Mouse (Mus musculus) cerebellum, adult 11 months (tissue): ENCODE data around the gene Slc8a2.

Experiments used
- DNase-seq: peaks from one replicate; pipeline ENCODE4 v3.0.0; 2022

Gene Slc8a2

GRCm38 (mm10) chr7:16173146-16173545 is 43.5 kb downstream of the Slc8a2 start:
- DNase-seq = no peak

- DNase-seq = peak; percentile 55
Observed at GRCm38 (mm10) chr7:16174597-16175541, 45.2 kb downstream of the Slc8a2 start, which contains the start of gene Meis3. Meis3 (plus strand) TSS chr7:16175090.

GRCm38 (mm10) chr7:16175542-16175931 is 45.9 kb downstream of the Slc8a2 start:
- no peak for DNase-seq

- DNase-seq = no peak
Observed at GRCm38 (mm10) chr7:16178114-16178513, 48.5 kb downstream of the Slc8a2 start.

GRCm38 (mm10) chr7:16183663-16184062 is 54.0 kb downstream of the Slc8a2 start:
- no peak for DNase-seq

- no peak for DNase-seq
Observed at GRCm38 (mm10) chr7:16187494-16187893, 57.9 kb downstream of the Slc8a2 start.

GRCm38 (mm10) chr7:16192315-16192714 is 62.7 kb downstream of the Slc8a2 start:
- DNase-seq = peak; percentile 72

GRCm38 (mm10) chr7:16193702-16194101 is 64.1 kb downstream of the Slc8a2 start:
- DNase-seq = no peak

GRCm38 (mm10) chr7:16196616-16197015 is 67.0 kb downstream of the Slc8a2 start:
- no peak for DNase-seq

GRCm38 (mm10) chr7:16197166-16197565 is 67.5 kb downstream of the Slc8a2 start:
- no peak for DNase-seq

- no peak for DNase-seq
Observed at GRCm38 (mm10) chr7:16198540-16198939, 68.9 kb downstream of the Slc8a2 start.

GRCm38 (mm10) chr7:16201136-16201535 is 71.5 kb downstream of the Slc8a2 start:
- DNase-seq = no peak

GRCm38 (mm10) chr7:16202756-16203504 is 73.3 kb downstream of the Slc8a2 start:
- DNase-seq = no peak

GRCm38 (mm10) chr7:16203505-16203903 is 73.9 kb downstream of the Slc8a2 start:
- DNase-seq = no peak

- no peak for DNase-seq
Observed at GRCm38 (mm10) chr7:16204791-16205190, 75.2 kb downstream of the Slc8a2 start.

GRCm38 (mm10) chr7:16207076-16207475 is 77.5 kb downstream of the Slc8a2 start:
- DNase-seq = no peak

- no peak for DNase-seq
Observed at GRCm38 (mm10) chr7:16207496-16207895, 77.9 kb downstream of the Slc8a2 start.

- no peak for DNase-seq
Observed at GRCm38 (mm10) chr7:16208781-16209665, 79.4 kb downstream of the Slc8a2 start.
